Mouse (Mus musculus) urinary bladder, postnatal 4 days (tissue): ENCODE data around the gene Wwox.

Experiments
- DNase-seq, 2 experiments: peaks; one replicate each; pipeline ENCODE4 v3.0.0; 2021 to 2022; ENCODE audit warnings: low spot score in 2 of 2

The Wwox gene

DNA sequence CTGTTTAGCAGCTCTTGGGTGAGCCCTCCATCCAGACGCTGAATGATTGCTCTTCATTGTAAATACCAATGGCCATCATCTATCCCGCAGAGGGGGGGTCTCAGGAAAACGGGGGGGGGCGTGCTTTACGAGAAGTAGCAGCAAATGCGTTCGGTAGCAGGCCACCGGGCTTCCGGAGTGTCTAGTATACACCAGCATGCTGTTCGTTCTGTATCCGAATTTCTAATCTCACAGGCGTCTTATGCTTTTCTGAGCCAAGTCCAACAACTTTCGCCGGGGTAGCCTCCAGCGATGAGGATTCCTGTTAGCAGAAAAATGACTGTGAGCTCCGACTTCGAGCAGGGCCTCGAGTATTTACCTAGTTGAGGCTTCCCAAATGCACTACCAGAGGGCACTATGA is 719.8 kb downstream of the Wwox start:
- no peak for DNase-seq

DNA sequence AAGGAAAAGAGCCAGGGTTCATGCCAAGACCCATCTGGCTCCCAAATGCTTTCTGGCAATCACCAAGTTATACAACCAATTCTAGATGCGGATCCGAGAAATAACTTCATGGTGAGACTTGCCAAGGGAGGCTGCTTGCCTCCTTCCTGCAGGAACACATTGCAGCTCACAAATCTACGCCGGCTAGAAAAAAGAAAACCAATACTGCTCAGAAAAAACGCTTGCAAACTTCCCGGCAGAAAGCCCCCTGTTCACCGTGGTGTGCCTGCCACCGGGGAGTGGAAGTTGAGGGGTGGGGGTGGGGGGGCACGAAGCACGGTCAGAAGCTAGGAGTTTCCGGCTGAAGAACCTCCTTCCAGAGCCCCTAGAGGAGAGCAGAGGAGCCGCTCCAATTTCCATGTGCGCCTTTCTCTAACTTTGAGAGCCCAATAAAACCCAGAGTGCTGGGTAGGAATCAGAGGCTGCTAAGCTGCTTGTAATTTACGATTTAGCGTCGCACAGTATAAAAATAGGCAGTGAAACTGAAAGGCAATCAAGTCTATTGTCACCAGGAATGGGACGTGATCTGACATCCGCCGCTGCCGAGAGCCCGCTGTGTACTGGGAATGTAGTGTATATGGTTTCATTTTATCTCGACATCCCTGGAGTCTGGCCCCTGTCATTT is 720.4 kb downstream of the Wwox start:
- DNase-seq = peak in 1 of 2 experiments; percentile 30

DNA sequence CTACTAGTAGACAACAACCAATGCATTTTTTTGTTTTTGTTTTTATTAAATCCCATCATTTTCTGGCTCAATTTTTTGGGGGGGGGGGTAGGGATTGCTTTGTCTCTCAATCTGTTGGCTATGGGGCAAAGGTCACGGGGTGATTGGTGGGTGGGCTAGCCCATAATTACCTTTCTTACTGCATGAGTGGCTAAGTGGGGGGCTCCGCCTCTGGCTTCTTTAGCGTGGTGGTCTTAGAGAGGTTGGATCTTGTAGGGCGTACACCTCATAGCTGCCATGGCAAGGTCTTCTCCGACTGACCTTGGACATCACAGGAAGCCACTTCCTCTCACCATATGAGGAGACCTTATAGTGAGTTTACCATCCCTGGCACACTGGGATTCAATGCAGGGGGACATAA is 721.0 kb downstream of the Wwox start:
- no peak for DNase-seq

DNA sequence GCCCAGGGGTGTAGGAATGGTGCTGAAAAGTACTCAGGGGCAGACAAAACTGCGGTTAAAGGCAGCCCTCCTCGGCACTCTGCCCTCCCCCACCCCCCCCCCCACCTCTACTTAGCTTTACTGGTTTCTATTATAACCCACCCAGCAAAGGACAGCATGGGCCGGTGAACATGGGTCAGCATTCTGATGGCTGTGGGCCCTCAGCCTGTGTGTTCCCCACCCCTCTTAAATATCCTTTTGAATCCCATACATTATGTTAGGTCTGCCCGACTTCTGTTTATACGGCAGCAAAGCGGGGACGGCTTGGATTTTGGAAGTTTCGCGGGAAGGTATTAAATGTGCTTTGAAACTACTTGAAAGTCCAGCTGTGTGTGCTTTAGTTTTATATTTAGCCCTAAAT is 722.1 kb downstream of the Wwox start:
- no peak for DNase-seq

DNA sequence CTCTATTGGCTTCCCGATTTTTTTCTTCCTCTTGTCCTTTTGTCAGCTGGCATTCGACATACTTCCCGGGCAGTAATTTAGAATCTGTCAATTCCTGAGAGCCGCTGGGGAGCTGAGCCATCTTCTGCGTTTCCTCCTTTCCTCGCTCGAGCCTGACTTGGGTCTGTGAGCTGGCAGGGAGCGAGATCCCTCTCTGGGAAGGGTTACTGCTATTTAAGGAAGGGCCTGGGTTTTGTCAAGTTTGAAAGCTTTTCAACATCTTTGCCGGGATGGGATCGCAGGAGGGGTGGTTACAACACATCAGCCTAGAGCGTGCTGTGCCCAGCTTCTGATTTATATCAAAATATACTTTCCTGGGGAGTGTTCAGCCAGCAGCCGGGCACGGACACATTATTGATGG is 725.4 kb downstream of the Wwox start:
- DNase-seq = no peak

DNA sequence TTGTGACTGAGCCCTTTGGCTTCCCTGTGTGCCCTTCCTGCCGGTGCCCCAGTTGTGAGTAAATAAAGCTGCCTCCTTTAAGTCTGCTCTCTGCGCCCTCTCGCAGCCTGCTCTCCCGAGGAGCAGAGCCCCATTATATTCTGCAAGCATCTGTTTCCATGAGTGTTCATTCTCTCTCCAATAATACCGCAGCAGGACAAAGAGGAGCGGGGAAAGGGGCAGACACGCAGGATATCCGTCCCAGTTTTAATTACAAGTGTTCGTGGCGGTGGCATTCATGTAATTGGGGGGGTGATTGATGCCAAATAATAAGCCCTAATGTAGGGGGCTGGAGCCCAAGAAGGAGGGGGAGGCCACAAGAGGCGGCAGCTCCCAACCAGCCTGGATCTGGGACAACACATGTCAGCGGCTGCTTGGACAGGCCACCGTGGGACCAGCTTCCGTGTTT is 734.2 kb downstream of the Wwox start:
- no peak for DNase-seq

DNA sequence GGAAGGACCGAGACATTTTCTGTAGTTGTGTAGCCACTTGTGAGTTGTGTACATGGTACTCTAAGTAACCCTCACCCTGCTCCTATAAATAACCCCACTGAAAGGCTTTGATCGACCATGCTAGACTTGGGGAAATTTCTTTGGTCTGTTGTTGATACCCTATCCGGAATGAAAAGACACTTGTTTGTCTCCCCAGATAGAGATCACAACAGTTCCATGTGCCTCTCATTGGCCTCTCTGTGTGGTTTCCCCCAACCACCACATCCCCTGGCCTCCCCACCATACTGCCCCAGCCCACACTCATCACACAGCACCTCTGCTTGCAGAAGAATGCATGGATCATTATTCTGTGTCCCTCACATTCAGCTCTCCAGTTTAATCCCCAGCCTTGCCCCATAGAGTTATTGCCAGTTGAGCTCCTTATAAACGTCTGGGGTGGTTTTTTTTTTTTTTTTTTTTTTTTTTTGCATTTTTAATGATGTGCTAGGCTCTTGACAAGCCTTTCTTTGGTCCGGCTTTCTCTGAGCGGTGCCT is 746.0 kb downstream of the Wwox start:
- no peak for DNase-seq

DNA sequence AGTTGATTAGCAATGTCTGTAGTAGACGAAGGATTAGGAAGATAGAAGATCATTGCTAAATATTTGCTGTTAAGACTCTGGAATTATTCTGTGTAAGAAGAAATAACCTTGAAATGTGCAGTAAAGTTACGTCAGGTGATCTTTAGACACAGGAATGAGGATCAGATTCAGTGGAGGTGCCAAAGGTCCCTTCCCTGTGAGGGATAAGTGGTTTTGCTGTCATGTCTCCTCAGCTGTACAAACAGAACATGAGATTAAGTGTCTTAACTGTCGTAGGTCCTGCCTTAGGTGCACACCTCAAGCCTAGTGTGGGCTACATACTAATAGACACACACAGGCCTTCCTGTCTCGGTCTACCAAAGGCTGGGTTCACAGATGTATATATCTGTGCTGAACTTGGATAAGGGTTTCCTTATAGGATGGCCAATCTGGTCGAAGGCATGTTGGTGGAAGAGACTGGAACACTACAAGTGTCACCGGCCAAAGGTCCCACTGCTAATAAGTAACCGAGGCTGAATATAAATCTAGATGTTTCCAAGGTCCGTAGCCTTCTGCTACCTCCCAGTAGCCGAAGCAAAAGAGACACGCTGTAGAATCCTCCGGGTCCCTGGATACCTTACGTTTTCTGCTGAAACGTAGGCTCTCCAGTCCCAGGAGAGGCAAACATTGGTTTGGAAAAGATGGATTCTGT is 746.8 kb downstream of the Wwox start:
- no peak for DNase-seq

DNA sequence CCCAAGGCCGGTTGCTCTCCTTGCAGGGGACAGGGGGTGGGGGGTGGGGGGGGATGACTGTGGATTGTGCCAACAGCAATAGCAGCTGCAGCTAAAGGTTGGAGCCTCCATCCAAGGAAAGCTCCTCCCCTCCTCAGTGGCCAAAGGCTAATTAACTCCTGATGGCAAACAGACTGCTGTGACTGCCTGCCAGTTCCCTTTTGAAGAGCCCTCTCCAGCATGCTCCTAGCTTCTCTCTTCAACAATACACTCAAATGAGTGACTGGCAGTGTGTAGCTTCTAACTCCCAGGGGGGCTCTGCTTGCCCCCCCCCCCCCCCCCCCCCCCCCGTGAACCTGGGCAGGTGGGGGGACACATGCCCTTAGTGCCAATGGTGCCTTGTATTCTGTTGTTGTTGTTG is 747.4 kb downstream of the Wwox start:
- DNase-seq = no peak

DNA sequence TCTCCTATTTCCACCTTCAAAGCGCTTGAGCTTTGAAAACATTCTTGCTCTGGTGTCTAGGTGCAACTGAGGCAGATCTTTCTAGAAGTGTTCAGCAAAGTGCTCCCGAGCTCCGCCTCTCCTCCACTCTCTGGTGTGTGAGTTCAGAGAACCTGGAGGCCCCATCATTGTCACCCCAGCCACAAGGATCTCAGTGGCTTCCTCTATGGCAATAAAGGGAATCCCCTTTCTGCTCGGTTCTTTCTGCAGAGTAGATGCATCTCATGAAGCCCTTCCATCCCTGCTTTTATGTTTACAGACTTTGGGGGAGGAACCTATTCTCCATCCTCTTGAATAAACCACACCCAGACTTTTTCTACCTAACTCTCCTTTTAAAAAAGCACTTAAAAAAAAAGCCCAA is 749.0 kb downstream of the Wwox start:
- DNase-seq = no peak

DNA sequence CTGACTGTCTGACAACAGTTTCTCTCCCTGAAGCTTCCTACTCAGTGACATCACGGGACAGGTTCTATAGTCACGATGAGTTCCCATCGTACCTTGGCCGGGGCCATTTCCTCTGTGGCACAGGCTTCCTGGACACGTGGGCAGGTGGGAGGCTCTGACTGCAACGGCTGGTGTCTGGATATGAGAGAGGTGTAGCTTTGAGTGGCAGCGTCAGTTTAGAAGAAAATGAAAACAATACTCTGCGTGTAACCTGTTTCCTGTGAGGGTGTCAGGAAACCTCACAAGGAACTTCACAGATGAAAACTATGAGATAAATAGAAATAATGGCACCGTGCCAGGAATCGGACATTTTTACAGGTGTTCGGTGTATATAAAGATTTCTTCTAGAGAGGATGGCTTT is 750.4 kb downstream of the Wwox start:
- no peak for DNase-seq

DNA sequence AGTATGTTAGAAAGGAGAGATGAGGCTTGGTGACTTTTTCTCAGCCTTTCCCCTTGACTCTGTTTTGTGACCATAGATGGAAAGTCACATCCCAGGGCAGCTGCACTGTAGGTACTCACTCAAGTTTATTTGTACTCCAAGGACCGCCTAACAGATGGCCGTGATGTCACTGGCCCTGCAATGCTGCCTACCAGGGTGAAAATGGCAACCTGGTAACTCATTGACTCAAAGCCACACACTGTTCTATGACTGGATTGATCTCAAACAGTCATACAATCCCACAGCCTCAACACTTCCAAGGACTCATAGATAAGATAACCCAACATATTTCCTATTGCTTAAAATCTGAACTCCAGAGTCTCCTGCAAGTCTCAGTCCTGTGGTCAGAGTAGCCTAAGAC is 754.3 kb downstream of the Wwox start:
- no peak for DNase-seq

DNA sequence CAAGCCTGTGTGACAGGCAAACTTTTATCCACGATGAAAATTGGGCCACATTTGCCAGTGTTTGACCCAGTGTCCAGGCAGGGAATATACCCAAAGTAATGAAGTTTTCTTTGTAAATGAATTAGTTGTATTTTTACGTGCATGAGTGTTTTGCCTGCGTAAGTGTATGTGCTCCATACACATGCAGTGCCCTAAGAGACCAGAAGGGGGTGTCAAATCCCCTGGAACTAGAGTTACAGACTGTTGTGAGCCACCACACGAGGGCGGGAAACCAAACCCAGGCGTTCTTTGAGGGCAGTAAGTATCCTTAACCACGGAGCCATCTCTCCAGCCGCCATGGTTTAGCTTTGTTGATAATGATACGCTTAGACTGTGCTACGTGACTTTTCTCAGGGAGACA is 755.9 kb downstream of the Wwox start:
- DNase-seq = no peak

DNA sequence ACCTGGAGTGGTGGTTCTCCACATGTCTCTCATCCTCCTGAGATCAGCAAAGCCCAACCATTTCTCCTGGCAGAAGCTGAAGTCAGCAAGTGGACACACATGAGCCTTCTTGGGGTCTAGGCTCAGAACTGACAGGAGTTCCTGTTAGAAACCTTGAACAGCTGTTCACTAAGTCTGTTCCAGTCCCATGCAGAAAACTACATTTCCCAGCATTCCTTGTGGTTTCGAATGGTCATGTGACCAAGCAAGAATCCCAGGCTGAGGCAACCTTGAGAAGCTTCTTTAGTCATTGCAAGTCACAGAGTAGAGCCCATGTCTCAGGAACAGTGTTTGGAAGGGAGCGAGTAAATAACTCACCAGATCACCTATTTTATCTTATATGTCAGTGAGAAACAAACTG is 757.4 kb downstream of the Wwox start:
- DNase-seq = no peak

DNA sequence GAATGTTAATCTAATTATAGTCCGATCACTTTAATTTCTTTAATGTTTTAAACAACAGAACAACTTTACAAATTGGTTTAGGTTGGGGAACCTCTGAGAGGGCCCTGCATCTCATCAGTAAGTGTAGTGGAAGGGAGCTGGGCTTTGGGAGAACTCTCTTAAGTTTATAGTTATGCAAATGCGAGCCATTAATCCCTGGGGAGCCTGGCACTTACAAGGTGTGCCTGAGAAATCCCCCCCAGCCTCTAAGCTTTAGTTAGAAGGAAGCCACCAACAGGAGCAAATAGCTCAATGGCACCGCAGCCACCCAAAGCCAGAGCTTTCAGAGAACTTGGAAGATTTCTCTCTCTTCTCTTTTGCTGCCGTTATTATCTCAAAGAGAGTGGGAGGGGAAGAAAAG is 759.7 kb downstream of the Wwox start:
- no peak for DNase-seq

DNA sequence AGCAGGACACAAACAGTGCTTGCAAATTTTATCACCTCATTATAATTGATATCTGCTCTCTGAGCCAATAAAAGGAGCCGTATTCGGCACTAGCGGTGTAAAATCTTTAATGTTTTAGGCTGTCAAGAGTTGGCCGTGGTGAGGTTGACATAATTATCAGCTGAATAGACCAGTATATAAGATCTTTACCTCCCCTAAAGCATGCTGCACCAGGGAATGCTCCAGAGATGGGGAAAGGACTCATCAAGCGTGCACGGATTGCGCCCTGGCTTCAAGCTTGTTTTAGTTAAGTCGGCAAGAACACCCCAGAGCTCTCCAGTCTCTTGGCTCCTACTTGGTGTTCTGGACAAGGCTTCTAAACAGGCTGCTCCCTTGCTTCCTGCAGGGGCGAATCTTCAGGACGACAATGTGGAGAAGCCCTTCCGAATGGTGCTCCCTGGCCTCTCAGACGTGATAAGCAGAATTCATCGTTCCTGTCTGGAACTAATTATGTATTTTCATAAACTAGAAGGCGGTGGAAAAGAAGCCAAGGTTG is 760.2 kb downstream of the Wwox start:
- peak in 1 of 2 experiments; percentile 26 for DNase-seq

DNA sequence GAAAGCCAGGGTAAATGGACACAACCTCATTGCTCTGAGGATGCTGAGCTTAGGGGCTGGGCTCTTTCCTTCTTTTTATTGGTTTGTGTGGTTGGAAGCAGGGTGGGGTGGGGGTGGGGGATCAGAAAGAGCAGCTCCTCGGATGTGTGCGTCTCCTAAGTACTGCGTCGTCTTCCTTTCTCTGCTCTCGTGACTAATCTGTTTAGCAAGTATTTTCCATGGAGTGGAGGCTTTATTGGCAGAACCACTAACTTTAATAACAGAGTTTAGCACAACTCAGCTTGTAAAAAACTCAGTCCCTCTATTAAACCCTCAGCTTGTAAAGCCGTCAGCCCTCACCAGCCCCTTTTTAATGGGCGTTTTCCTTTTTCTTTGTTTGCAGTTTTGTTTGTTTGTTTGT is 762.3 kb downstream of the Wwox start:
- no peak for DNase-seq

DNA sequence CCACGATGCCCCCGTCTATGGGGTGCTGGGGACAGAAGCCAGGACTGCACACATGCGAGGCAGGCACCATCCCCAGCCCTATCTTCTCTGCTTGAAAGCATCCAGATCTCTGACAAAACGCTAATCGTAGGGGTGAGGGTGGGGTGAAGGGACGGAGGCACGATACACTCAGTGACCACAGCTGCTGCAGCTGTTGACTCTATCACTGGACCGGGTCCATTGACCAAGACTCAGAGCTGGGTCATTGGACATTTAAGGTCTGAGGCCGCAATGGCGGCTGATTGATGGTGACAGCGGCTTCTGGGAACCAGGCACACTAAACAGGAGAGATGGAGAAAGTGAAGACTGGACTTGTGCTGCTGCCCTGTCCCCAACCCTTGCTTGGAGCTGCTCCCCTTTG is 768.0 kb downstream of the Wwox start:
- DNase-seq = no peak

DNA sequence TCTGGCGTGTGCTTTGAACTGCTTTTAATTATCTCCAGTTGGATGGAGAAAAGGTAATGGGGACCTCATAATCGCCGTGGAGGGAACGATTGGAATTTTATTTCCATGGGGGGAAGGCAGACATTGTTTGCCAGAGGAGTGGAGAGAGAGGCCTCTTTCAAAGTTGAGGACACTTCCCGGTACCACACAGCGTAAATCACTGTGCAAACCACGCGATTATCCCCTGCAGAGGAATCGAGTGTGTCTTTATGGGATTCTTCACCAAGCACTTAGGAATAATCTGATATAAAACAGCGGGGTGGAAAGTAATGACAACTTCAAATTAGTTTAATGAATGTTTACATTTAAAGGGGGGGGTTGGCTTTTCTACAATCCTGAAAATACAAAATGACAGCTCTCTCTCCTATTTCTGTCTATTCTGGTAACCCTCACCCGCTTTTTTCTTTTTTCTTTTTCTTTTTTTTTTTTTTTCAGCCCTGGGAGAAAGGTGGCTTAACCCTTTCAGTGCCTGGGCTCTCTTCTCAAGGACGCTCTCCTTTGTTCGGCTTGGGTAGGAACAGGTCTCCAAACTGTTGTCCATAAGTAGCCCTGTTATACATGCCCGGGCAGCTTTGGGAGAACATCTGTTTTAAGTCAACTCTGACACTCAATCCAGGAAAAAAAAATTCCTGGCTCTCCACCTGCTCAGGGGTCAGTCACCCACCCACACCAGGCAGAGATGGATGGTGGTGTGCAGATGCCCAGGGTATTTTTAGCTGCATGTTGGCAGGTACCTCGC is 769.1 kb downstream of the Wwox start:
- no peak for DNase-seq

DNA sequence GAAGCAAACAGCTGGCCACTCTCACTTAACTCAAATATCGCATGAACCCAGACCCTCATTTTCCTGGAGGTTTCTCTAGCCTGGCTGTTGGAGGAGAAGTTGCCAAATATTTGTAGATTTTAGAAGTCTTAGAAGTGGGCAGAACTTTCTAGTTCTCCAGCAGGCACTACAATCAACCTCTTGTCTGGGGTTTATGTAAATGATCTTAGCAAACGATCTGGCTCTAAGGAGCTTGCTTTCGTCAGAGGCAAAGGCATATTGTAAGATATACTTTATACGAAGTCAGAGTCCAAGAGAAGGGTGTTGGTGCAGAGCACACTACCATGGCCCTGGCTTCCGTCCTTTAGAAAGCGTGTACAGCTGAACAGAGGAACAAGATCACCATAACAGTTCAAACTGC is 770.6 kb downstream of the Wwox start:
- no peak for DNase-seq

DNA sequence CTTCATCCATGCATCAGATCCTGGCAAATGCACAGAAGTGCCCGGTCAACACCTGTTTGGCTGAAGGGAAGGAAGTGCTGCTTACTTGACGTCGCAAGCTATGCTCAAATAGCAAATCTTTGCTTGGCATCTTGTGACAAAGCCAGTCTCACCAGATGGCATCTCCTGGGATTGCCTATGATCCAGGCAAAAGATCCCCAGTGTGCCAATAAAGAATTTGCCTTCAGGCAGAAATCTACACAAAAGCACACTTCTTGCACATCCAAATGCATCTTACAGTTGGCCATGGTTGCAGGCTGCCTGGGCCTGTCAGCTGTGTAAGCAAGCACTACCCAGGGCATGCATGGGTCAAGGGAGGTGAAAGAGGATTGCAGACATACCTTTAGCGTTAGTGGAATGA is 773.7 kb downstream of the Wwox start:
- no peak for DNase-seq

DNA sequence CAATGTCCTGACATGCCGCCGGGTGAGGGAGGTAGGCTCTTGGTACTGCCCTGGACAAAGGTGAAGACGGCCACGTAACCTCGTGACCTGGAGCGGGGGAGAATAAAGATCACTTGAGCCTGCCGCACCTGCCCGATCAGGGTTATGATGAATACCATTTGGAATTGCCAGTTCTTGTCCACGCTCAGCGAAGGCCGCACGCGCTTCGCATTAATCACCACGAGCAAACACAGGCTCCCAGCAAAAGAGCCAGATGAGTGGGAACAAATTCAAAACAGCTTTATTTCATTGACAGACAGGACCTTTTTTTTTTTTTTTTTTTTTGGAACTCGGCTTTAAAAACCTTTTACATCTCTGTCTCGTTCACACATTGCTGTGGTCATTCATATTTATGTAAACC is 775.4 kb downstream of the Wwox start:
- DNase-seq = no peak
